Mouse (Mus musculus) right cerebral cortex, postnatal 10 days (tissue): ENCODE measurements at regions not wholly inside any gene's neighbourhood (a gene's known extent, or its start where the extent isn't known, plus 50 kb on each side); places are given as distances from the start of the nearest gene placed in this dataset.
A peak's percentile ranks its signal among the peaks of the same experiment; 100 is the strongest.
"Not testable (repeated sequence)": the region's sequence is repeated elsewhere in the genome, so short reads cannot be mapped to it uniquely, and the experiment has no call there.

ENCODE experiments used
- DNase-seq, 2 experiments: peaks; one replicate each; pipeline ENCODE4 v3.0.0; 2021; ENCODE audit warnings: low spot score in 2 of 2

DNA sequence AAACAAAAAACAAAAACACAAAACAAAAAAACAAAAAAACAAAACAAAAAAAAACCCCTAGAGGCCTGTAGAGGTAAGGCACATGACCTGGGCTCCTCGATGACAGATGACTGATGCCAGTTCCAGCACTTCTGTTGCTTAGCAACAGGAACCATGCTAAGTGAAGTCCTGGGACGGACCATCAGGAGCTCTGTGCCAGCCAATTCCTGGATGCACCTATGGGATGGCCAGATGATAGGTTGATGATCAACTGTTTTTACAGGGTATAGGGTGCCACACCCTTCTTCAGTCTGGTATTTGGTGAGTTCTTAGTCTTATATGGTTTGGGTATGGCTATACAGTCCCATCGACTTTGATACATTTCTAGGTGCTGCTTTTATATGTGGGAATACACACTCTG lies 209.9 kb downstream of the Med10 start:
- DNase-seq: no peak

GRCm38 (mm10) chr13:70015183-70015582 lies 213.0 kb downstream of the Med10 start:
- DNase-seq: no peak

DNA sequence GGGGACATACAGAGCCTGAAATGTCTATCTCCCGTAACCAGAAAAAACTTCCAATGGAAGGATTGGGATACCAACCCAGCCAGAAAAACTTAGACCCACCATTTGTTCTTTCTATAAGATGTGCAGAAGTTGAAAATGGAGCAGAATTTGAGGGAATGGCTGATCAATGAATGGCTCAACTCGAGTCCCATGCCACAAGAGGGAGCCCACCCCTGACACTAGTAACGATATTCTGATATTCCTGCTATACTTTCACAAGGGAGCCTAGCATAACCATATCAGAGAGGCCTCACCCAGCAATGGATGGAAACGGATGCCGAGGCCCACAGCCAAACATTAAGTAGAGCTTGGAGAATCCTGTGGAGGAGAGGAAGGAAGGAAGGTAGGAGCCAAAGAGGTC lies 215.3 kb downstream of the Med10 start:
- DNase-seq: no peak

- DNase-seq: no peak
Observed at GRCm38 (mm10) chr13:70019999-70020838, 218.0 kb downstream of the Med10 start.

DNA sequence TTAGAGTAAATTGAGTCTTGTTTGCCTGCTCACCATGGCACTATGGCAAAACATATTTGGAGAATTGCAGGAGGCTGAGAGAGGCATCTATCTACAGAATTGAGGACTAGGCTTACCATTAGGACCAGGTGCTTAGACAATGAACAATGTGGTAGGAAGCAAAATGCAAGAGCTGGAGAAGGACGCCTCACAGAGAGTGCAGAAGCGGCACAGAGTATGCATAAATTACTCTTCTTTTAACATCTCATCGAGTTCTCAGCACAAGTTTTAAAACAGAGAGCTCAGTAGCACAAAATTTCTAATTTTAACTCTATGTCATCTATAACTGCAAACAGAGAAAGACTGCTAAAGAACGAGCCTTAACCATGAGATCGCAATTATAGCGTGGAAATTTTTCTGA lies 231.1 kb downstream of the Med10 start:
- no peak for DNase-seq

- DNase-seq: no peak
Observed at GRCm38 (mm10) chr13:70033763-70034162, 231.6 kb downstream of the Med10 start.

DNA sequence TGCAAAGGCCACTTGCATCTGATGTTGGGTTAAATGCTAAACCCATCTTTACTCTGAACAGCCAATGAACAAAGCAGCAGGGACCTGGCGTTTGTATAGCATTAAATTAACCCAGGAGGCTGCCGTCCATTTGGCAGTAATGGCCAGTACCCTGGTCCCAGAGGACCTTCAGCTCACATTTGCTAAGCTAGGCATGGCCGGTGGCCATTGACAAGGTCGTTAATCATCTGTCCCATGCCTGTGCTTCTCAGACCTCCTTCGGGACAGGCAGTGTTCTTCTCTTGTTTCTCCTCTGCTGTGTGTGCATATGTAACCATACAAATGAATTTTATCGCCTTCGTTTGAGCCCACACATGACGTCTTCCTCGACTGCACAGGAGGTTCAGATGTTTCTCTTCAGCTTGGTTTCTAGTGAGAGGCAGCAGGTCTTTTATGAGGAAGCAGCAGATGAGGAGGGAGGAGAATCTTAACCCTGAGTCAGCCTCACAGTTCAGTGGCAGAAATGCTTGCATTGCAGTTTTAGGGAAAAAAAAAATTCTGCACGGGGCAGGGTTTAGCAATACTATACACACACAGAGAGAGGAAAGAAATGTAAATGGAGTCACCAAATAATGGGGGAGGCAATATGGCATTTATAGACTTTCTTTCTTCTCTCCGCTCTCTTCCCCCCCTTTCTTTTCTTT lies 235.9 kb downstream of the Med10 start:
- DNase-seq: no peak

GRCm38 (mm10) chr13:70057920-70058319 lies 255.7 kb downstream of the Med10 start:
- no peak for DNase-seq

DNA sequence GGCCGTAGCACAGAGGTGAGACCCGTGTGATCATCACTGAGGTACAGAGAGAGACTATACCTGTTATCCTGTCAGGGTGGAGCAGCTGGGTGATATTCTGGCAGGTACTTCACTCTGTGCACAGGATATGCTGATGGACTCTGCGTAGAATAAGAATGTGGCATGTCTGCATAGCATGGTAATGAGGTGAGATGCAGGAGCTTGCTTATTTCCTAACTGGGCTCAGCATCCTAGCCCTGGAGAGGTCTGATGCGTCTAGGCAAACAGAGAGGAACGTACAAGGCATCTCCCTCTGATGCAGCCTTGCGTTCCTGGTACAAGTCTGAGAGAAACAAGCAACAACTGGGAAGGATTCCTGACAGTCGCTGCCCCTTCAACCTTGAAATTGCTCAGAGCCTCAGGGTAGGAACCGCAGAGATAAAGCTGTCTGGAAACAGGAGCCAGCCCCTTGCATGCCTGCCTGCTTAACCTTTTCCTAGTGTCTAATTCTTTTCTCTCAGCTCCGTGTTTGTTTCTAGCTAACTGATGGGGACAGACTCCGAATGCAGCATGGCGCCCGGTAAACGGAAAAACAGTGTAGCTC lies 259.3 kb downstream of the Med10 start:
- DNase-seq: no peak

- no peak for DNase-seq
Observed at GRCm38 (mm10) chr13:70073655-70074054, 271.5 kb downstream of the Med10 start.

- no peak for DNase-seq
Observed at GRCm38 (mm10) chr13:70075353-70075752, 273.2 kb downstream of the Med10 start.

DNA sequence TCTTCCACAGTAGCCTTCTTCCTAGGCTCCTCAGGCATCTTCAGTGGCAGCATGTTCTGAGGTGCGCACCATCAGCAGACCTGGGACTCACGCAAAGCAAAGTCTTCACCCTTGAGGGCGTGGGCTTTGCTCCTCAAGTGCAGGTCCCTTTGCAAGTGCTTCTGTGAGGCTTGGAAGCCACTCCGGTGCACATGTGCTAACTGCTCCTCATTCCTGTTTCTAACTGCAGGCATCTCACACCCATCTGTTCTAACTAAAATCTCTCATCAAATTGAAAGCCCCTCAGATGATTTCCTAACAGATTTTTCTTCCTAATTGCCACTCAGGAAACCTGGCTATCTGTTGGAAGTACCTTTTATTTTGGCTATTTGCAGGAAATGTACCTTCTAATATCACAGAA lies 278.9 kb downstream of the Med10 start:
- DNase-seq: no peak

- no peak for DNase-seq
Observed at GRCm38 (mm10) chr13:70092886-70093285, 290.7 kb downstream of the Med10 start.

DNA sequence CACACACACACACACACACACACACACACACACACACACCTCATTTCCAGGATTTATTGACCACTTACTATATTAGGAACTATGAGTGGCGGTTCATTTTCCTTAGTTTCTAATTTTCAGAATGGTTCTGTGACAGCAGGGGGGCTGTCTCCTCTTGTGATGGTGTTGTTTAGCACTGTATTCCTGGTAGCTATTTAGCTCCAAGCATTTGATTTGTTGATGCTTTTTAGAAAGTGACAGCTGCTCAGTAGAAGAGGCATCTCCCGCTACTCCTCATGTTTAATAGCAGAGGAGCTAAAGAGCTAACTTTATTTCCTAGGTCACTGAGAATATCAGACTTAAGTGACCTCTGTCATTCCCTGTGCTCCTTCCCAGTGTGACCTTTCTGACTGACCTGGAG lies 291.8 kb downstream of the Med10 start:
- DNase-seq: no peak

- no peak for DNase-seq
Observed at GRCm38 (mm10) chr13:70096430-70097301, 294.5 kb downstream of the Med10 start.

- DNase-seq: not testable (repeated sequence)
Observed at GRCm38 (mm10) chr13:70100091-70100490, 297.9 kb downstream of the Med10 start.

- peak in 1 of 2 experiments; percentile 7 for DNase-seq
Observed at GRCm38 (mm10) chr13:70103021-70103420, 300.8 kb downstream of the Med10 start.

DNA sequence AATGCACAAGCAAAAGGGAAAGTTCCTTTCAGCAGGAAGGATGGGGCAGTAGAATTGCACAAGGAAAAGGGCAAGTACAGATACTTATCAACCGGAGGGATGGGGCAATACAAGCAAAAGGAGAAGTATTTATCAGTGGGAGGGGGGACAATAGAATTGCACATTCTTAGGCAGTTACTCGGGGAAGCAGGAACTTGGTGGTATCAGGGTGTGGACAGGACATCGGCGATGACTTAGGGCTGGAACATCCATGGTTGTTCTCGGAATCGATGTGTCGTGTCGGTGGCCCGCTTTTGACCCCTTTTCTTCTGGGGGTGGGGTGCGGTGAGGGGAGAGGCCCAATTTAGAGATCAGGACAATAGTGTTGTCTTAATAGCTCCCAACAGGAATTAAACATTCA lies 301.3 kb downstream of the Med10 start:
- DNase-seq: peak in 1 of 2 experiments; percentile 10

DNA sequence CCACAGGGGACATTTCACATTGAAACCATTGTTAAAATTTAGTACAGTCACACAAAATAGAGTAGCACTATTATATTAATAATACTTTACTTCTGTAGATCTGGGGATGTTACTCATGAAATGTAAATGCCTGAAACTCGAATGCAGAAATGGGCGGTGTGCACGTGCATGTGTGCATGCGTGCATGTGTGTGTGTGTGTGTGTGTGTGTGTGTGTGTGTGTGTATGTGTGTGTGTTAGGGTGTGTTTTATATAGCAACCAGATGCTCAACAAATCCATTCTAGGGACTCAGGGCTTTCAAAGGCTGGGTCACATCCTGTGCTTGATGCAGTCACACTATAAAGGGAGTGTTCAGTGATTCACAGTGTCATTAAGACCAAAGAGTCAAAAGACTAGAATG lies 301.7 kb downstream of the Med10 start:
- peak in 1 of 2 experiments; percentile 5 for DNase-seq

GRCm38 (mm10) chr13:70115576-70115975 lies 313.4 kb downstream of the Med10 start:
- peak in 1 of 2 experiments; percentile 7 for DNase-seq

- no peak for DNase-seq
Observed at GRCm38 (mm10) chr13:70124860-70125545, 322.8 kb downstream of the Med10 start.
